Mouse (Mus musculus) E14TG2a.4 (cell line): ENCODE data around the gene Drd1.

Experiments used
- CTCF ChIP-seq: conservative IDR thresholded peaks from 2 replicates; pipeline ENCODE4 v1.5.1; 2014; ENCODE audit warnings: low read length
- NANOG ChIP-seq: IDR thresholded peaks from 2 replicates; pipeline ENCODE4 v1.6.1; 2014; ENCODE audit warnings: borderline replicate concordance, low read length, mixed read lengths

GRCm38 (mm10) chr13:54084826-54085225 lies 29.3 kb upstream of the Drd1 start:
- no peak for TF ChIP-seq NANOG
- TF ChIP-seq CTCF, result no peak
